Mouse (Mus musculus): ENCODE measurements around the gene Prl7a1. TPM values are rescaled to one million over a fixed set of nuclear protein-coding genes. Genes with fewer than 3 reads are reported as not detected.

The Prl7a1 gene
- total RNA-seq (2014; fragmentation: Nextera tagmentation) (not detected in 2 replicates), total RNA-seq (2017) (not detected in 2 replicates)

GRCm38 (mm10) chr13:27642393-27642792 lies at the start of gene Prl7a1:
Gene Prl7a1, minus strand, starts transcription at chr13:27642493.
- ATAC-seq (replicated peaks; ENCODE audit: poor library complexity, severe bottlenecking), result no peak

- no peak for ATAC-seq (replicated peaks; ENCODE audit: poor library complexity, severe bottlenecking)
These were observed 25.6 kb upstream of the Prl7a1 start, which contains the start of gene Prl7a2 for GRCm38 (mm10) chr13:27667936-27668335. Gene Prl7a2, minus strand, starts transcription at chr13:27668036.

DNA sequence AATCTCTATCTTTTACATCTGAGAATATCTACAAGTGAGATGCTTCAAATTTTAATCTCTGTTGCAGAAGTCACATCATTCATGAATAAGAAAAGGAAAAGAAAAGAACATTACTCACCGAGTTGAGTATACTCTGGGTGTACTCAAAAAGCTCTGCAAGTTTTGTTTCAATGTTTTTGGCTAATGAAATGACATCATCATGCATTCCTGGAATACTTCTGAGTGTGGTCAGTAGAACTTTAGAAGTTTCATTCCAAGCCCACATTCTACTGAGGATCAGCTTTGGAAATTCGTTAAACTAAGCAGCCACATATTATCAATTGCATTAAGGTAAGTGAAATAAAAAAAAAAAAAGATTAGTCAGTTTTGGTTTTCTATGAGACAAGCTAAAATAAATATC lies 18.5 kb upstream of the Prl7a1 start:
- no peak for ATAC-seq (replicated peaks; ENCODE audit: poor library complexity, severe bottlenecking)

DNA sequence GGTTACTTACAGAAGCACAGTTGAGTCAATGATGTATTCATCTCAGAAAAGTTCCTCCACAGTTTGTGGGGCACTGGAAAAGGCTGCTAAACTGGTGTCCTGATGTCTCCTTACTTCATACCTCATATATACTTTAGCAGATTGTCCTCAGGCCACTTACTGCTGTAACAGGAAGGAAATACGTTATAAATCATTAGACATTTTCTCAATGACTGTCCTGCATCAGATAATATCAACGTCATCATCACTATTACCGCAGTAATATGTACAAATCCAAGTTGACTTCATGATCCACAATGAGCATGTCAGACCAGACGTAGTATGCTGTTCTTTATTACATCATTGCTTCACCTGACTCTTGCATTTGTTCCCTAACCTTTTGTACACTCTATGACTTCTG lies 31.8 kb downstream of the Prl7a1 start, which contains the start of gene Prl7b1:
Gene Prl7b1, minus strand, starts transcription at position 101 of the 400 bp plus-strand sequence.
- ATAC-seq (replicated peaks; ENCODE audit: poor library complexity, severe bottlenecking), result no peak

Other genes starting within 250 kb of the Prl7a1 start
- gene Prl8a6, start 203.8 kb downstream of the Prl7a1 start, total RNA-seq (2014; fragmentation: Nextera tagmentation), result not detected in 2 replicates
- not detected in 2 replicates for gene Prl8a6, start 203.8 kb downstream of the Prl7a1 start, total RNA-seq (2017)
- gene Prl8a8, start 129.3 kb downstream of the Prl7a1 start, total RNA-seq (2014; fragmentation: Nextera tagmentation), result not detected in 2 replicates
- gene Prl8a8, start 129.3 kb downstream of the Prl7a1 start, total RNA-seq (2017), result not detected in 2 replicates
- not detected in 2 replicates for gene Prl8a9, start 77.9 kb downstream of the Prl7a1 start, total RNA-seq (2014; fragmentation: Nextera tagmentation)
- not detected in 2 replicates for gene Prl8a9, start 77.9 kb downstream of the Prl7a1 start, total RNA-seq (2017)
- not detected in 2 replicates for gene Prl8a1, start 60.3 kb downstream of the Prl7a1 start, total RNA-seq (2014; fragmentation: Nextera tagmentation)
- not detected in 2 replicates for gene Prl8a1, start 60.3 kb downstream of the Prl7a1 start, total RNA-seq (2017)
- gene Prl7b1, start 31.9 kb downstream of the Prl7a1 start, total RNA-seq (2014; fragmentation: Nextera tagmentation), result not detected in 2 replicates
- not detected in 2 replicates for gene Prl7b1, start 31.9 kb downstream of the Prl7a1 start, total RNA-seq (2017)
- not detected in 2 replicates for gene Prl7a2, start 25.5 kb upstream of the Prl7a1 start, total RNA-seq (2014; fragmentation: Nextera tagmentation)
- gene Prl7a2, start 25.5 kb upstream of the Prl7a1 start, total RNA-seq (2017), result not detected in 2 replicates
- gene Prl7d1, start 74.2 kb upstream of the Prl7a1 start, total RNA-seq (2014; fragmentation: Nextera tagmentation), result not detected in 2 replicates
- gene Prl7d1, start 74.2 kb upstream of the Prl7a1 start, total RNA-seq (2017), result not detected in 2 replicates
- gene Prl7c1, start 138.3 kb upstream of the Prl7a1 start, total RNA-seq (2014; fragmentation: Nextera tagmentation), result not detected in 2 replicates
- gene Prl7c1, start 138.3 kb upstream of the Prl7a1 start, total RNA-seq (2017), result not detected in 2 replicates
- gene Prl2a1, start 159.2 kb upstream of the Prl7a1 start, total RNA-seq (2014; fragmentation: Nextera tagmentation), result not detected in 2 replicates
- gene Prl2a1, start 159.2 kb upstream of the Prl7a1 start, total RNA-seq (2017), result not detected in 2 replicates
- gene Prl2c1, start 206.8 kb upstream of the Prl7a1 start, total RNA-seq (2014; fragmentation: Nextera tagmentation), result not detected in 2 replicates
- gene Prl2c1, start 206.8 kb upstream of the Prl7a1 start, total RNA-seq (2017), result not detected in 2 replicates